ENCODE assay signal across 9 mouse cellular contexts in the genomic region with DNA sequence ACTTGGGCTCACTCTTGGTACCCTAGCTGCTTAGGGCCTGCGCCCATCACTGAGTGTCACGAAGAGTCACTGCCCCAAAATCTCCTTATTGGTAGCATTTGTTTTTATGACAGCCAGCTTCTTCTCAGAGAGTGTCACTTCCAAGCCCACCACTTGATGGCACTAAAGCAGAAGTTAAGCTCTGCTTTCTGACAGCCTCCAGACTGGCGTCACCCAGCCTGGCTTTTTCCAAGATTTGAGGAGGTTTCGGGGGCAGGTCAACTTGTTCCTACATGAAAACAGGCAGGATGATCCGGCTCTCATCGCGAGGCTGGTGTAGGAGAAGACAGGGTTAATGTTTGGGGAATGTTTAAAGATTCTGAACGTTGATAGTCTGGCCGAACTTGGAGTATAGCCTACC. TPM values are rescaled to one million over a fixed set of nuclear protein-coding genes. Genes with fewer than 3 reads are reported as not detected.
DNase-seq lines count a peak whose midpoint lies in the region; ATAC-seq and TF ChIP-seq lines count a peak whose summit lies in the region.
"Had no signal": no experiment of that assay in that cellular context is flagged by ENCODE, and none has a peak within 500 bp of the region (broad histone marks: within the 10 kb centered on the region; RNA-seq: fewer than 3 reads in every experiment).

No protein-coding gene starts in this region.

- no peak for ATAC-seq in embryonic facial prominence, embryonic 13.5 days (ENCODE audit: insufficient number of reproducible peaks, insufficient read depth, low FRiP score, low TSS enrichment, low read depth)
- ATAC-seq in limb, embryonic 14.5 days (ENCODE audit: low FRiP score, low read depth): peak; percentile 51

- no peak overlapping the region for H3K4me3 ChIP-seq in embryonic facial prominence, embryonic 13.5 days
- H3K4me3 ChIP-seq in limb, embryonic 14.5 days (replicated peaks; ENCODE audit: low read length): no peak overlapping the region

- H3K27ac ChIP-seq in embryonic facial prominence, embryonic 13.5 days: peak overlapping the region; percentile 35; the same call in 1 of the 2 replicates
- H3K27ac ChIP-seq in limb, embryonic 14.5 days (replicated peaks; ENCODE audit: low read depth, low read length): no peak overlapping the region
- H3K27ac ChIP-seq: macrophage had no signal

- H3K4me1 ChIP-seq in embryonic facial prominence, embryonic 13.5 days: peaks cover 74% of the 10 kb centered on the region
- peaks cover 38% of the 10 kb centered on the region for H3K4me1 ChIP-seq in limb, embryonic 14.5 days (ENCODE audit: control insufficient read depth, insufficient read depth, low read length)

- no peak overlapping the region for H3K9ac ChIP-seq in embryonic facial prominence, embryonic 13.5 days
- H3K9ac ChIP-seq in limb, embryonic 14.5 days (ENCODE audit: low read depth, low read length, severe bottlenecking): no peak overlapping the region

- 6% methylated on average over 9 of the region's 9 CpGs for WGBS in embryonic facial prominence, embryonic 13.5 days
- WGBS in limb, embryonic 14.5 days: 9% methylated on average over 9 of the region's 9 CpGs

- H3K9me3 ChIP-seq in embryonic facial prominence, embryonic 13.5 days: no peaks in the 10 kb centered on the region
- no peaks in the 10 kb centered on the region for H3K9me3 ChIP-seq in limb, embryonic 14.5 days (ENCODE audit: control insufficient read depth, low read length)

- H3K27me3 ChIP-seq in embryonic facial prominence, embryonic 13.5 days: peaks cover 10% of the 10 kb centered on the region
- no peaks in the 10 kb centered on the region for H3K27me3 ChIP-seq in limb, embryonic 14.5 days (ENCODE audit: control insufficient read depth, insufficient read depth, low read length)

- H3K36me3 ChIP-seq in embryonic facial prominence, embryonic 13.5 days: no peaks in the 10 kb centered on the region
- H3K36me3 ChIP-seq in limb, embryonic 14.5 days (ENCODE audit: control insufficient read depth, insufficient read depth, low read length): no peaks in the 10 kb centered on the region

- peak; percentile 70 for DNase-seq in CD4-positive, CD25-positive, alpha-beta regulatory T cell, adult 2 months (ENCODE audit: low read depth, low spot score)
- DNase-seq in adrenal gland, postnatal 36 days: peak; percentile 82 to 83
- DNase-seq in heart, adult 18-20 months: peak; percentile 84 to 92
- peak; percentile 76 to 89 for DNase-seq in kidney, adult 8-10 months
- peak; percentile 82 for DNase-seq in limb, embryonic 14.5 days (ENCODE audit: low spot score)
- peak; percentile 25 to 28 for DNase-seq in natural killer cell, adult 2 months (ENCODE audit: low spot score in 2 of 2)
- peak; percentile 72 for DNase-seq in telencephalon, adult 2 months (ENCODE audit: low read depth, low spot score)

- no peak for TF ChIP-seq POLR2A in limb, embryonic 14.5 days (IDR thresholded peaks at IDR 0.05; ENCODE audit: borderline replicate concordance, extremely low read depth, insufficient read depth, insufficient read length)

- peak overlapping the region; percentile 32 for H3K4me2 ChIP-seq in embryonic facial prominence, embryonic 13.5 days
- H3K4me2 ChIP-seq in limb, embryonic 14.5 days (replicated peaks; ENCODE audit: low read depth, low read length, severe bottlenecking): no peak overlapping the region

RNA-seq across cellular contexts. Expression of gene Gipc2, which starts 54.9 kb away (rescaled TPM):
- total RNA-seq in adrenal gland, postnatal 36 days (2021): 1 to 10 TPM in 1 of 2 experiments, under 1 TPM in 1; 0.79 to 1.3 TPM
- polyA plus RNA-seq in embryonic facial prominence, embryonic 13.5 days (2015; fragmentation: Nextera tagmentation; extraction: Ambion mirVana): 3.1 and 4.2 TPM in 2 replicates
- total RNA-seq in heart, adult 18-20 months (2021): 1 to 10 TPM; 4.4 to 5.0 TPM
- 0.79 and 2.6 TPM in 2 replicates for polyA plus RNA-seq in limb, embryonic 14.5 days (2012; rRNA removed)
- polyA plus RNA-seq in limb, embryonic 14.5 days (2014; fragmentation: Nextera tagmentation; extraction: Ambion mirVana): 2.9 and 4.3 TPM in 2 replicates
- polyA plus RNA-seq: macrophage had no signal

Comparison
In these comparisons a context has a peak if more than half of its experiments do, and no peak if none do; other contexts are left out.
1. DNase-seq: peak in every context shown above with its lines; median percentile 88 in heart, adult 18-20 months; 82 in adrenal gland, postnatal 36 days; 82 in kidney, adult 8-10 months; 82 in limb, embryonic 14.5 days; 72 in telencephalon, adult 2 months; 70 in CD4-positive, CD25-positive, alpha-beta regulatory T cell, adult 2 months; 26 in natural killer cell, adult 2 months.